Mouse (Mus musculus): ENCODE measurements at regions not wholly inside any gene's neighbourhood (a gene's known extent, or its start where the extent isn't known, plus 50 kb on each side); places are given as distances from the start of the nearest gene placed in this dataset.

DNA sequence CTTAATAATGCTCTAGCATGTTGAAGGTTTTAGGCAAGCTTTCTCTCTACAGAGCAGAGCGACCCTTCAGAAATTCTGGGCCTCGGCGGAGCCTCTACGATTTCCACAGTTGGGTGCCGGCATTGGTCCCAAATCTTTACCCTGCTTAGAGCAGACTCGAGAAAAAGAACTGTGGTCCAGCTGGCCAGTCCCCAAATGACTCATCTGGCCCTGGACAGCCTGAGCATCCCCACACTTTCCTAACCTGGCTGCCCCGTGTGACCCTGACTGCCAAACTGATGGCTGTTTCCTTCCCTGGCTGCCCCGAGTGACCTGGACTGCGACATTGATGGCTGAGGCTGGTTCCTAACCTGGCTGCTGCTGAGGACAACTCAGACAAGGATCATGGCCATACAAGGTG is 191.0 kb upstream of the Bmper start:
- Histone ChIP-seq H3K36me3 (ENCODE audit: insufficient read depth, low read length) (no peaks in the 10 kb centered on the region), H3K9me3 (ENCODE audit: low read length) (no peaks in the 10 kb centered on the region), H3K4me3 (ENCODE audit: low read length) (no peak overlapping the region), H3K4me1 (ENCODE audit: insufficient read depth, low read length) (no peaks in the 10 kb centered on the region; the same call in 1 of the 2 replicates), H3K9ac (replicated peaks; ENCODE audit: low read length) (no peak overlapping the region), H3K27ac (no peak overlapping the region), H3K4me2 (ENCODE audit: low read depth, low read length) (no peak overlapping the region), H3K27me3 (ENCODE audit: insufficient read depth, low read length) (no peaks in the 10 kb centered on the region)
- WGBS: 79% methylated on average over 9 of the region's 9 CpGs
- no peak for DNase-seq (ENCODE audit: low spot score)
- ATAC-seq: no peak
- no peak for TF ChIP-seq CTCF (IDR thresholded peaks at IDR 0.05; ENCODE audit: low read depth)

- no peaks in the 10 kb centered on the region for H3K9me3 ChIP-seq (ENCODE audit: low read length)
- H3K36me3 ChIP-seq (ENCODE audit: insufficient read depth, low read length): no peaks in the 10 kb centered on the region
- no peak for DNase-seq (ENCODE audit: low spot score)
- no peaks in the 10 kb centered on the region; the same call in 1 of the 2 replicates for H3K4me1 ChIP-seq (ENCODE audit: insufficient read depth, low read length)
- no peak overlapping the region for H3K9ac ChIP-seq (replicated peaks; ENCODE audit: low read length)
- 76% methylated on average over 6 of the region's 6 CpGs for WGBS
- H3K4me2 ChIP-seq (ENCODE audit: low read depth, low read length): no peak overlapping the region
- no peak for ATAC-seq
- no peak for TF ChIP-seq CTCF (IDR thresholded peaks at IDR 0.05; ENCODE audit: low read depth)
- no peak overlapping the region for H3K4me3 ChIP-seq (ENCODE audit: low read length)
- H3K27ac ChIP-seq: no peak overlapping the region
- no peaks in the 10 kb centered on the region for H3K27me3 ChIP-seq (ENCODE audit: insufficient read depth, low read length)
These were observed 187.6 kb upstream of the Bmper start for GRCm38 (mm10) chr9:23035306-23035705.

DNA sequence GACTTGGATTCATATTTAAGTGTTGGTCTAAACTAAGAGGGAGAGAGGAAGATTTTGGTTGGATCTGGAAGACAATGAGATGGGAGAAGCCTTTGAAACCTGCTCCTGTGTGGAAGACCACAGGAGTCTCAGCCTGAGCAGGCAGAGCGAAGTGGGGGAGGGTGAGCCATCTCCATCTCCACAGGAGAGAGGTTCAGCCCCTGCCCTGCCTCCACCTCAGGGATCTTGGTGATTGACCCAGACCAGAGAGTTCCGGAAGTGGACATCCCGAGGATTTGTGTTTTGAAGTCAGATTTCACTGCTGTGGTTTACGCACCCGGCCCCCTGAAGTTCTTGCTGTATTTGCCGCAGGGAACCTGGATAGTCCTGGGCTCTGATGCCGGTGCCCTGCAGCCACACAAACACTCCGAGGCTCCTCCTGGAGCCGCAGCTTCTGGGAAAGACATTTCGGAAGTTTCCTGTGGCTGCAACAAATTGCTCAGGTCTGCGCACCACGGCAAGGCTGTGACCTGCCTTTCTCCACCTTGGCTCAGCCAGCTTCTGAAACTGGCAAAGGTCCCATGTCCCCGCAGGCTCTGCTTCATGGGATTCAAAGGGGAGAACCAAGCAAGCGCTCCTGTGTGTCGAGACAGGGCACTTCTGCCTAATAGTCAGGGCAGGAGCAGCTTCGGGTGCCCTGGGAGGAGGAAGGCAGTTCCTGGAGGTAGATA is 186.8 kb upstream of the Bmper start:
- Histone ChIP-seq H3K27ac (no peak overlapping the region), H3K4me1 (ENCODE audit: insufficient read depth, low read length) (no peaks in the 10 kb centered on the region; the same call in 1 of the 2 replicates), H3K9me3 (ENCODE audit: low read length) (no peaks in the 10 kb centered on the region), H3K9ac (replicated peaks; ENCODE audit: low read length) (no peak overlapping the region; the same call in 1 of the 2 replicates), H3K27me3 (ENCODE audit: insufficient read depth, low read length) (no peaks in the 10 kb centered on the region), H3K36me3 (ENCODE audit: insufficient read depth, low read length) (no peaks in the 10 kb centered on the region), H3K4me2 (ENCODE audit: low read depth, low read length) (peak overlapping the region; percentile 56), H3K4me3 (ENCODE audit: low read length) (peak overlapping the region; percentile 25)
- TF ChIP-seq CTCF (IDR thresholded peaks at IDR 0.05; ENCODE audit: low read depth): no peak
- ATAC-seq: no peak
- WGBS: 11% methylated on average over 16 of the region's 16 CpGs
- DNase-seq (ENCODE audit: low spot score): peak; percentile 28

- TF ChIP-seq CTCF (IDR thresholded peaks at IDR 0.05; ENCODE audit: low read depth): no peak
- DNase-seq (ENCODE audit: low spot score) (no peak), ATAC-seq (no peak)
- Histone ChIP-seq H3K4me2 (ENCODE audit: low read depth, low read length) (0 out of 2 replicates have a peak overlapping the region, but pooled peaks have one; percentile 16), H3K4me3 (ENCODE audit: low read length) (no peak overlapping the region), H3K9ac (replicated peaks; ENCODE audit: low read length) (no peak overlapping the region), H3K36me3 (ENCODE audit: insufficient read depth, low read length) (no peaks in the 10 kb centered on the region), H3K4me1 (ENCODE audit: insufficient read depth, low read length) (no peaks in the 10 kb centered on the region; the same call in 1 of the 2 replicates), H3K27me3 (ENCODE audit: insufficient read depth, low read length) (no peaks in the 10 kb centered on the region), H3K27ac (no peak overlapping the region), H3K9me3 (ENCODE audit: low read length) (no peaks in the 10 kb centered on the region)
- 48% methylated on average over 9 of the region's 9 CpGs for WGBS
These were observed 185.4 kb upstream of the Bmper start for GRCm38 (mm10) chr9:23037513-23037914.

GRCm38 (mm10) chr9:23039588-23039987 is 183.3 kb upstream of the Bmper start:
- no peak overlapping the region for H3K4me3 ChIP-seq (ENCODE audit: low read length)
- no peak for DNase-seq (ENCODE audit: low spot score)
- ATAC-seq: no peak
- no peak for TF ChIP-seq CTCF (IDR thresholded peaks at IDR 0.05; ENCODE audit: low read depth)
- H3K27ac ChIP-seq: no peak overlapping the region
- no peaks in the 10 kb centered on the region; the same call in 1 of the 2 replicates for H3K4me1 ChIP-seq (ENCODE audit: insufficient read depth, low read length)
- 87% methylated on average over 6 of the region's 6 CpGs for WGBS
- no peak overlapping the region for H3K4me2 ChIP-seq (ENCODE audit: low read depth, low read length)
- H3K9me3 ChIP-seq (ENCODE audit: low read length): no peaks in the 10 kb centered on the region
- no peaks in the 10 kb centered on the region for H3K36me3 ChIP-seq (ENCODE audit: insufficient read depth, low read length)
- H3K27me3 ChIP-seq (ENCODE audit: insufficient read depth, low read length): no peaks in the 10 kb centered on the region
- no peak overlapping the region for H3K9ac ChIP-seq (replicated peaks; ENCODE audit: low read length)

DNA sequence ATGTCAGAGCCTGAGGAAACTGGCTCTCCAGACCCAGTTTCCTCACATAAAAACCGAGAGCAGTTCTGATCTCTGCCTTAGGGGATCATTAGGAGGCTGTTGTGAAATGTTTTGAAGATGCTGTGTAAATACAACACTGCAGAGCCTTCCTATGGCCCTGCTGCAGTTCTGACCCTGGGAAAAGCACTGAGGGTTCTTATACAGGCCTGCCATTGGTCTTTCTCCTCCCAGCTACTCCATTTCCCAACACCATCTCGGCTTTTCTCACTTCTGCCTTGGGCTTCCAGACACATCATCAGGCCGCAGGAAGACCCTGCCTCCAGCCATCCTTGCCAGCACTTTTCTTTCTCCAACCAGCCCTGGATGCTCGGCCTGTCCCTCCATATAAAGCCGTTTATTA is 181.9 kb upstream of the Bmper start:
- H3K36me3 ChIP-seq (ENCODE audit: insufficient read depth, low read length): no peaks in the 10 kb centered on the region
- no peak overlapping the region for H3K4me3 ChIP-seq (ENCODE audit: low read length)
- no peak for DNase-seq (ENCODE audit: low spot score)
- TF ChIP-seq CTCF (IDR thresholded peaks at IDR 0.05; ENCODE audit: low read depth): no peak
- no peak overlapping the region for H3K4me2 ChIP-seq (ENCODE audit: low read depth, low read length)
- H3K9ac ChIP-seq (replicated peaks; ENCODE audit: low read length): no peak overlapping the region
- ATAC-seq: no peak
- H3K27ac ChIP-seq: no peak overlapping the region
- H3K9me3 ChIP-seq (ENCODE audit: low read length): no peaks in the 10 kb centered on the region
- 65% methylated on average over 5 of the region's 5 CpGs for WGBS
- H3K27me3 ChIP-seq (ENCODE audit: insufficient read depth, low read length): no peaks in the 10 kb centered on the region
- no peaks in the 10 kb centered on the region; the same call in 1 of the 2 replicates for H3K4me1 ChIP-seq (ENCODE audit: insufficient read depth, low read length)

All from hindbrain, postnatal 0 days (tissue).